Mouse (Mus musculus): ENCODE measurements around the gene Samd1. TPM values are rescaled to one million over a fixed set of nuclear protein-coding genes. Genes with fewer than 3 reads are reported as not detected.

The Samd1 gene
- polyA plus RNA-seq (2012; rRNA removed), result 39.5 and 53.7 TPM in 2 replicates

DNA sequence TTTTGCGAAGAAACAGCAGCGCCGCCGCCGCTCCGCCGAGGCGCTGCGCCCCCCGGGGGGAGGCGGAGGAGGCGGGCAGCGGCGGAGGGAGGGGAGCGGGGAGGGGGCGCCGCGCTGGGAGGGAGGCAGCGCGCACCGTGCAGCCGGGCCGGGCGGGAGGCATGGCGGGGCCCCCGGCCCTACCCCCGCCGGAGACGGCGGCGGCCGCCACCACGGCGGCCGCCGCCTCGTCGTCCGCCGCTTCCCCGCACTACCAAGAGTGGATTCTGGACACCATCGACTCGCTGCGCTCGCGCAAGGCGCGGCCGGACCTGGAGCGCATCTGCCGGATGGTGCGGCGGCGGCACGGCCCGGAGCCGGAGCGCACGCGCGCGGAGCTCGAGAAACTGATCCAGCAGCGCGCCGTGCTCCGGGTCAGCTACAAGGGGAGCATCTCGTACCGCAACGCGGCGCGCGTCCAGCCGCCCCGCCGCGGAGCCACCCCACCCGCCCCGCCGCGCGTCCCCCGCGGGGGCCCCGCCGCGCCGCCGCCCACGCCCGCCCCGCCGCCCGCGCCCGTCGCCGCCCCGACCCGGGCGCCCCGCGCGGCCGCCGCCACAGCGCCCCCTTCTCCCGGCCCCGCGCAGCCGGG lies at the start of gene Samd1:
Gene Samd1, plus strand, starts transcription at position 162 of the 631 bp plus-strand sequence.
- Histone ChIP-seq H3K27ac (ENCODE audit: insufficient read depth, low read length) (peak within 1 kb of the TSS; percentile 91), H3K4me3 (ENCODE audit: extremely low read depth, insufficient read depth, insufficient read length) (peak within 1 kb of the TSS; percentile 73), H3K27me3 (ENCODE audit: control insufficient read depth, insufficient read depth, low read length) (0 out of 2 replicates have a peak, but pooled peaks cover 1% of the 10 kb centered on the region), H3K36me3 (ENCODE audit: control insufficient read depth, insufficient read depth, low read length) (peaks cover 2% of the 10 kb centered on the region; the same call in 1 of the 2 replicates), H3K4me1 (ENCODE audit: control insufficient read depth, insufficient read depth, insufficient read length) (peaks cover 5% of the 10 kb centered on the region; the same call in 1 of the 2 replicates)
- no peak for TF ChIP-seq POLR2A (IDR thresholded peaks at IDR 0.05; ENCODE audit: low read depth, low read length)
- TF ChIP-seq CTCF (IDR thresholded peaks at IDR 0.05; ENCODE audit: extremely low read depth, insufficient read depth, insufficient read length, insufficient replicate concordance), result no peak
- WGBS, result 19% methylated on average over 59 of the region's 112 CpGs
- DNase-seq (ENCODE audit: low read depth in 1 of 2, low spot score in 2 of 2), result peak in 1 of 2 experiments; percentile 59

DNA sequence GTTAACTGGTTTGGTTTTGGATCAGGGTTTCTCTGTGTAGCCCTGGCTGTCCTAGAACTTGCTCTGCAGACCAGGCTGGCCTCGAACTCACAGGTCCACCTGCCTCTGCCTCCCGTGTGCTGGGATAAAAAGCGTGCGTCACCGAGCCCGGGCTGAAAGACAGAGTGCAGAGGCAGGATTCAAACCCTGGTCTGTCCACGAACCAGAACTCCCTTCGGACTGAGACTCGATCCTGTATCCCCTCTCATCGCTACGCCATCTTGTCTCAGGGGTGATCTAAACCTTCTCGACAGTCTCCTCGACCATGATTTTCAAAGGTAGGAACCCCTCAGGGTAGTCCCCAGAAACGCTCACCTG lies 42.7 kb upstream of the Samd1 start:
- Histone ChIP-seq H3K27ac (ENCODE audit: insufficient read depth, low read length) (no peak overlapping the region), H3K4me1 (ENCODE audit: control insufficient read depth, insufficient read depth, insufficient read length) (peaks cover 3% of the 10 kb centered on the region; the same call in 1 of the 2 replicates), H3K36me3 (ENCODE audit: control insufficient read depth, insufficient read depth, low read length) (no peaks in the 10 kb centered on the region), H3K27me3 (ENCODE audit: control insufficient read depth, insufficient read depth, low read length) (no peaks in the 10 kb centered on the region), H3K4me3 (ENCODE audit: extremely low read depth, insufficient read depth, insufficient read length) (peak overlapping the region; percentile 62)
- 3% methylated on average over 14 of the region's 14 CpGs for WGBS
- no peak for DNase-seq (ENCODE audit: low read depth in 1 of 2, low spot score in 2 of 2)
- no peak for TF ChIP-seq POLR2A (IDR thresholded peaks at IDR 0.05; ENCODE audit: low read depth, low read length)
- TF ChIP-seq CTCF (IDR thresholded peaks at IDR 0.05; ENCODE audit: extremely low read depth, insufficient read depth, insufficient read length, insufficient replicate concordance), result no peak

DNA sequence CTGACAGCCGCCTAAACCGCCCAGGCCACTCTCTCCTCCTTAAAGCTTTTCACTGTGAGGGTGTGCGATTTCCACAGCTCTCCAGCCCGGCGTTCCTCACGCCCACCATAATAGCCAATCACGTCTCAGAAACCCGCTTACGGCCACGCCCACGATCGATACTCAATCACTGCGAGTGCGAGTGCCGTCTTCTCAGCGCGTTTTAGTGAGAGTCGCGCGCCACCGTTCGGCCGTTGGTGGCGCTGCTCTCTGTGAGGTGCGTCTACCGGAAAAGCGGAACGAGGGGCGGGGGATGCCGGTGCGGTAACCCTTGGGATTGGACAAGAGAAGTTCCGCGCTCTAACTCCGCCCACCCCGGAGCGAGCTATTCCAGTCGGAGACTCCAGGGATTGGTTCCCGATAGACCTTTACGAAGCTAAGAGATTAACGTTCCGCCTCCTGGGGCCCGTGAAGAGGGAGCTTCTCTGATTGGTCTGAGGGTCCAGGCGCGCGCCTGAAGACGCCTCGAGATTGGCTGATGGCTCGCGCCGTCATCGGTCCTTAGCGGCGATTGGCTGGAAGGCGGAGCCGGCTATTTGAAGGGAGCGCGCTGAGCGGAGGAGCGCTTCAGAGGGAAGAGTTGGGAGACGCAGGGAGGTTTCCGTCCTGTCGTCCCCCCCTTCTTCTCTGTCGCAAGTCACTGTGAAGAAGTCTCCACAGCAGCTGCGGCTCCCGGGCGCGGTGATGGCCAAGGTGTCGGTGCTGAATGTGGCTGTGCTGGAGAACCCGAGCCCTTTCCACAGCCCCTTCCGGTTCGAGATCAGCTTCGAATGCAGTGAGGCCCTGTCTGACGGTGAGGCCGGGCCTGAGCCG lies 42.1 kb upstream of the Samd1 start, which contains the start of the genes Gm10644 and Asf1b:
Gene Gm10644, minus strand, starts transcription at position 100 of the 852 bp plus-strand sequence.
Gene Asf1b, plus strand, starts transcription at position 402 of the 852 bp plus-strand sequence.
- H3K27ac ChIP-seq (ENCODE audit: insufficient read depth, low read length), result no peak within 1 kb of the TSS
- peak; percentile 89 to 97 for DNase-seq (ENCODE audit: low read depth in 1 of 2, low spot score in 2 of 2)
- H3K4me3 ChIP-seq (ENCODE audit: extremely low read depth, insufficient read depth, insufficient read length), result peak within 1 kb of the TSS; percentile 80
- under 1% methylated on average over 75 of the region's 75 CpGs for WGBS
- H3K4me1 ChIP-seq (ENCODE audit: control insufficient read depth, insufficient read depth, insufficient read length), result peaks cover 3% of the 10 kb centered on the region; the same call in 1 of the 2 replicates
- H3K36me3 ChIP-seq (ENCODE audit: control insufficient read depth, insufficient read depth, low read length), result no peaks in the 10 kb centered on the region
- TF ChIP-seq CTCF (IDR thresholded peaks at IDR 0.05; ENCODE audit: extremely low read depth, insufficient read depth, insufficient read length, insufficient replicate concordance), result peak; percentile 84
- no peak for TF ChIP-seq POLR2A (IDR thresholded peaks at IDR 0.05; ENCODE audit: low read depth, low read length)
- no peaks in the 10 kb centered on the region for H3K27me3 ChIP-seq (ENCODE audit: control insufficient read depth, insufficient read depth, low read length)

DNA sequence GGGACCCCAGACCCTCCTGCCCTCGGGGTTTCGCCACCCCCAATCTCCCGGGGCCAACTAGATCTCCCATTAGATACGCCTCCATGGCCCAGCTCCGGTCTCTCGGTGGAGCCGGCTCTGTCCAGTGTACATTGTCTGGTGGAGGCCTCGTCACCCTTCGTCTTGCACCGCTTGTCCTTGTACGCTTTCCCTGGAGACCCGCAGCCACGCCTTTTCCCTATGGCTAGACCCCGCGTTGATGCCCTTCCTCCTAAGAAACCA lies 41.6 kb upstream of the Samd1 start:
- Histone ChIP-seq H3K4me1 (ENCODE audit: control insufficient read depth, insufficient read depth, insufficient read length) (peaks cover 3% of the 10 kb centered on the region; the same call in 1 of the 2 replicates), H3K36me3 (ENCODE audit: control insufficient read depth, insufficient read depth, low read length) (no peaks in the 10 kb centered on the region), H3K27ac (ENCODE audit: insufficient read depth, low read length) (no peak overlapping the region), H3K27me3 (ENCODE audit: control insufficient read depth, insufficient read depth, low read length) (no peaks in the 10 kb centered on the region), H3K4me3 (ENCODE audit: extremely low read depth, insufficient read depth, insufficient read length) (peak overlapping the region; percentile 80; the same call in 1 of the 2 replicates)
- TF ChIP-seq POLR2A (IDR thresholded peaks at IDR 0.05; ENCODE audit: low read depth, low read length), result no peak
- no peak for TF ChIP-seq CTCF (IDR thresholded peaks at IDR 0.05; ENCODE audit: extremely low read depth, insufficient read depth, insufficient read length, insufficient replicate concordance)
- no peak for DNase-seq (ENCODE audit: low read depth in 1 of 2, low spot score in 2 of 2)
- 4% methylated on average over 15 of the region's 15 CpGs for WGBS

DNA sequence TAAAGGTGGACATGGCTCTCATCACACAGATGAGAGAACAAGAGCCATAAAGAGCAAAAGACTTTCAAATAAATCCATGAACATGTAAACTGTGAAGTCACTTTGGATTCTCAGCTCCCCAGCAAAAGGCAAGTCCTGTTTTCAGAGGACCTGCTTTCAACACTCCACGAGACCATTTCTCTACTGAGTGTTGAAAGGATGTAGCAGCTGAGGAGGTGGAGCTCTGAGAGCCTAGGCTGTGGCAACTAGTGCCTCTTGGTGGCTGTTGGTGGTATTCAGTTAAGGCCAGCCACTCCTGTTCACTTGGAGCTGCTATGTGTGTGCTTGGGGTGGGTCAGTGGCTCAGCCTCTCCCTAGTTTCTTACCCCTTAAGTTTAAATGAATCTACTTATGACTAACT lies 40.7 kb upstream of the Samd1 start:
- DNase-seq (ENCODE audit: low read depth in 1 of 2, low spot score in 2 of 2), result no peak

DNA sequence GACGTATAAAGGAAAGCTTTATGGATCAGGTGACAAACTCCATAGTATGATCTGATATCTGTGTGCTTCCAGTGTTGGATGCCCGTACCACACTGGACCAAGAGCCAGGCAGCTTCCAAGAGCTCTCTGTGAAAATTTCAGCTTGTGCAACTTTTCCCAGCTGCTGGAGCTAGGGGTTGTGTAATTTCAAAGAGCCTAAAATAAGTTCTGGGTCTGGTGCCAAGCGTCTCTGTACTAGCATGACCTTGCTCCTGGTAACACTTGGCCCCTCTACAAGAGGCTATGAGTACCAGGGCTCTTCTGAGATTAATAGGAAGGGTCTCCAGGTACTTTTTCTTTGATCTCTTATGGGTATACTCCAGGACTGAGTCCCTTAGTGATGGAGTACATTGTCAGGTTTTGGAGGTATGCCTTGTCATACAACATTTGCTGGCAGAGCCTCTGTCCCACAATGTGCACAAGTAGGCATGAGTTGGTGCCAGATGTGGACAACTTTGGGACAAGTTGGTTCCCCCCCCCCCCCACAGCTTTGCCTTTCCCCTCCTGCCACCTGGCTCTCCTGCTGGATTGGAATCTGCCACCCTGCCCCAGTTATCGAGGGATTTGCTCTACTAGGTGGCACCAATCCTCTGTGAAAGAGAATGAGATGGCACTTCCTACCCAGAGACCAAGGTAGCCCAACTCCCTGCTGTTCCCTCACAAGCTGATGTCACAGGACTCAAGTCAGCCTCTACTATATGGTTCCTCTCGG lies 33.3 kb upstream of the Samd1 start:
- WGBS, result 89% methylated on average over 5 of the region's 5 CpGs
- DNase-seq (ENCODE audit: low read depth in 1 of 2, low spot score in 2 of 2), result no peak

More for the DNA sequence above, 40.7 kb upstream of the Samd1 start:
- Histone ChIP-seq H3K4me3 (ENCODE audit: extremely low read depth, insufficient read depth, insufficient read length) (no peak overlapping the region), H3K27ac (ENCODE audit: insufficient read depth, low read length) (no peak overlapping the region), H3K4me1 (ENCODE audit: control insufficient read depth, insufficient read depth, insufficient read length) (peaks cover 3% of the 10 kb centered on the region; the same call in 1 of the 2 replicates), H3K36me3 (ENCODE audit: control insufficient read depth, insufficient read depth, low read length) (no peaks in the 10 kb centered on the region), H3K27me3 (ENCODE audit: control insufficient read depth, insufficient read depth, low read length) (no peaks in the 10 kb centered on the region)
- 3% methylated on average over 1 of the region's 1 CpGs for WGBS
- TF ChIP-seq CTCF (IDR thresholded peaks at IDR 0.05; ENCODE audit: extremely low read depth, insufficient read depth, insufficient read length, insufficient replicate concordance) (peak; percentile 15; the same call in 1 of the 2 replicates), POLR2A (IDR thresholded peaks at IDR 0.05; ENCODE audit: low read depth, low read length) (no peak)

More for the DNA sequence above, 33.3 kb upstream of the Samd1 start:
- H3K27me3 ChIP-seq (ENCODE audit: control insufficient read depth, insufficient read depth, low read length), result no peaks in the 10 kb centered on the region
- no peaks in the 10 kb centered on the region for H3K4me1 ChIP-seq (ENCODE audit: control insufficient read depth, insufficient read depth, insufficient read length)
- no peak overlapping the region for H3K4me3 ChIP-seq (ENCODE audit: extremely low read depth, insufficient read depth, insufficient read length)
- H3K27ac ChIP-seq (ENCODE audit: insufficient read depth, low read length), result no peak overlapping the region
- H3K36me3 ChIP-seq (ENCODE audit: control insufficient read depth, insufficient read depth, low read length), result no peaks in the 10 kb centered on the region
- TF ChIP-seq POLR2A (IDR thresholded peaks at IDR 0.05; ENCODE audit: low read depth, low read length) (no peak), CTCF (IDR thresholded peaks at IDR 0.05; ENCODE audit: extremely low read depth, insufficient read depth, insufficient read length, insufficient replicate concordance) (no peak)
